Mouse (Mus musculus) kidney, postnatal 0 days (tissue): Measurements from ENCODE around the gene Mapk14. TPM values are rescaled to one million over a fixed set of nuclear protein-coding genes. Genes with fewer than 3 reads are reported as not detected.
A peak's percentile ranks its signal among the peaks of the same experiment; 100 is the strongest.
"Not testable (repeated sequence)": the region's sequence is repeated elsewhere in the genome, so short reads cannot be mapped to it uniquely, and the experiment has no call there.

Experiments used
- ATAC-seq: fragments of 200-750 bp; cut with Nextera tagmentation; replicated peaks from 2 replicates; pipeline ENCODE4 v1.8.0; 2017; ENCODE audit warnings: low read depth, moderate number of reproducible peaks, moderate TSS enrichment, moderate library complexity; ENCODE audit not compliant: low FRiP score
- DNase-seq: peaks from one replicate; pipeline ENCODE4 v3.0.0-alpha.2; 2016; ENCODE audit warnings: low spot score
- H3K27ac ChIP-seq: fragments of 300-500 bp; sonication (generic); 2 replicates; pipeline ENCODE4 v1.5.1; 2014; ENCODE audit warnings: mild to moderate bottlenecking
- H3K27me3 ChIP-seq: fragments of 300-500 bp; sonication (generic); 2 replicates; pipeline ENCODE4 v1.6.1; 2014; ENCODE audit warnings: low read length, mixed read lengths; ENCODE audit not compliant: insufficient read depth
- H3K36me3 ChIP-seq: fragments of 300-500 bp; sonication (generic); 2 replicates; pipeline ENCODE4 v1.6.1; 2014; ENCODE audit warnings: low read length, mixed read lengths; ENCODE audit not compliant: insufficient read depth
- H3K4me1 ChIP-seq: fragments of 300-500 bp; sonication (generic); replicated peaks from 2 replicates; pipeline ENCODE4 v1.6.1; 2014; ENCODE audit warnings: antibody characterized with exemption, low read length, mixed read lengths; ENCODE audit not compliant: insufficient read depth
- H3K4me2 ChIP-seq: fragments of 300-500 bp; sonication (generic); 2 replicates; pipeline ENCODE4 v1.6.1; 2014; ENCODE audit warnings: mild to moderate bottlenecking, low read length, moderate library complexity, mixed read lengths
- H3K4me3 ChIP-seq: fragments of 300-500 bp; sonication (generic); replicated peaks from 2 replicates; pipeline ENCODE4 v1.5.1; 2014; ENCODE audit warnings: low read depth, low read length
- H3K9ac ChIP-seq: fragments of 300-500 bp; sonication (generic); 2 replicates; pipeline ENCODE4 v1.6.1; 2014; ENCODE audit warnings: low read depth, low read length
- H3K9me3 ChIP-seq: fragments of 300-500 bp; sonication (generic); replicated peaks from 2 replicates; pipeline ENCODE4 v1.6.1; 2016; ENCODE audit warnings: low read length, inconsistent platforms, mixed read lengths
- CTCF ChIP-seq: IDR thresholded peaks from 2 replicates; pipeline ENCODE4 v1.5.1; 2016; ENCODE audit warnings: antibody characterized with exemption, low read depth, mild to moderate bottlenecking, moderate library complexity
- WGBS: fragments of 180-500 bp; shearing (Covaris S2); extraction: QIAGEN DNeasy Blood & Tissue Kit; methylation state at CpG from one replicate; pipeline ENCODE4 v1.1.7; 2014; 5-methylcytosine and 5-hydroxymethylcytosine counted together
- polyA plus RNA-seq: library from polyadenylated mRNA; unstranded; fragments of >200 nt; fragmentation: Nextera tagmentation; extraction: Ambion mirVana; gene quantifications from 2 replicates; pipeline ENCODE4 v1.2.1, GENCODE M21; 2015

Gene Mapk14
- polyA plus RNA-seq, 1 experiment from 2014 or later, result 33.8 TPM

- H3K9ac ChIP-seq, result no peak overlapping the region
- no peaks in the 10 kb centered on the region for H3K4me1 ChIP-seq
- H3K4me3 ChIP-seq, result no peak overlapping the region
- no peak overlapping the region for H3K27ac ChIP-seq
- no peak for ATAC-seq
- no peak for DNase-seq
- no peak overlapping the region for H3K4me2 ChIP-seq
- H3K27me3 ChIP-seq, result no peaks in the 10 kb centered on the region
- 76% methylated on average over 3 of the region's 3 CpGs for WGBS
- TF ChIP-seq CTCF, result no peak
- no peaks in the 10 kb centered on the region for H3K9me3 ChIP-seq
- H3K36me3 ChIP-seq, result peaks cover 46% of the 10 kb centered on the region; the same call in 1 of the 2 replicates
Measured at GRCm38 (mm10) chr17:28717535-28717934, 26.4 kb downstream of the Mapk14 start.

GRCm38 (mm10) chr17:28725783-28726182 lies 34.7 kb downstream of the Mapk14 start, which contains the start of gene AC170998.1:
AC170998.1 (plus strand) TSS chr17:28726083.
- Histone ChIP-seq H3K27ac (no peak within 1 kb of the TSS), H3K4me1 (no peaks in the 10 kb centered on the region), H3K36me3 (peaks cover 45% of the 10 kb centered on the region), H3K4me2 (no peak within 1 kb of the TSS), H3K9me3 (no peaks in the 10 kb centered on the region), H3K9ac (no peak within 1 kb of the TSS), H3K27me3 (no peaks in the 10 kb centered on the region), H3K4me3 (no peak within 1 kb of the TSS)
- no peak for TF ChIP-seq CTCF
- WGBS, result 95% methylated on average over 4 of the region's 4 CpGs
- DNase-seq (no peak), ATAC-seq (no peak)

- H3K9me3 ChIP-seq, H3K9ac ChIP-seq, H3K27me3 ChIP-seq, H3K27ac ChIP-seq, H3K4me3 ChIP-seq, ATAC-seq, H3K4me1 ChIP-seq, H3K4me2 ChIP-seq, DNase-seq: not testable (repeated sequence)
- peaks cover 57% of the 10 kb centered on the region for H3K36me3 ChIP-seq
- 87% methylated on average over 11 of the region's 11 CpGs for WGBS
Measured at GRCm38 (mm10) chr17:28727511-28727910, 36.4 kb downstream of the Mapk14 start.

GRCm38 (mm10) chr17:28735317-28736105 lies 44.4 kb downstream of the Mapk14 start:
- DNase-seq (no peak), ATAC-seq (no peak)
- Histone ChIP-seq H3K4me1 (no peaks in the 10 kb centered on the region), H3K9me3 (no peaks in the 10 kb centered on the region), H3K36me3 (peaks cover 39% of the 10 kb centered on the region), H3K27me3 (no peaks in the 10 kb centered on the region), H3K27ac (no peak overlapping the region), H3K9ac (no peak overlapping the region), H3K4me2 (no peak overlapping the region), H3K4me3 (no peak overlapping the region)
- WGBS, result 89% methylated on average over 6 of the region's 6 CpGs
- TF ChIP-seq CTCF, result no peak

GRCm38 (mm10) chr17:28736486-28736885 lies 45.4 kb downstream of the Mapk14 start:
- Histone ChIP-seq H3K27me3 (no peaks in the 10 kb centered on the region), H3K4me3 (no peak overlapping the region), H3K27ac (no peak overlapping the region), H3K36me3 (peaks cover 39% of the 10 kb centered on the region), H3K4me1 (no peaks in the 10 kb centered on the region), H3K9me3 (no peaks in the 10 kb centered on the region), H3K4me2 (no peak overlapping the region), H3K9ac (no peak overlapping the region)
- DNase-seq (no peak), ATAC-seq (no peak)
- no peak for TF ChIP-seq CTCF
- WGBS, result 77% methylated on average over 4 of the region's 4 CpGs

GRCm38 (mm10) chr17:28737973-28738372 lies 46.8 kb downstream of the Mapk14 start:
- Histone ChIP-seq H3K27ac (no peak overlapping the region), H3K36me3 (peaks cover 38% of the 10 kb centered on the region), H3K9me3 (no peaks in the 10 kb centered on the region), H3K4me3 (no peak overlapping the region), H3K4me1 (no peaks in the 10 kb centered on the region), H3K27me3 (no peaks in the 10 kb centered on the region), H3K9ac (no peak overlapping the region), H3K4me2 (no peak overlapping the region)
- TF ChIP-seq CTCF, result no peak
- DNase-seq, result no peak
- ATAC-seq, result no peak
- 87% methylated on average over 4 of the region's 4 CpGs for WGBS

- ATAC-seq (peak; percentile 59; the same call in 1 of the 2 replicates), DNase-seq (peak; percentile 5)
- no peak overlapping the region for H3K4me3 ChIP-seq
- H3K27me3 ChIP-seq, result no peaks in the 10 kb centered on the region
- no peaks in the 10 kb centered on the region for H3K4me1 ChIP-seq
- H3K9ac ChIP-seq, result no peak overlapping the region
- H3K9me3 ChIP-seq, result no peaks in the 10 kb centered on the region
- TF ChIP-seq CTCF, result no peak
- WGBS, result 91% methylated on average over 6 of the region's 6 CpGs
- H3K27ac ChIP-seq, result no peak overlapping the region
- H3K4me2 ChIP-seq, result no peak overlapping the region
- H3K36me3 ChIP-seq, result peaks cover 50% of the 10 kb centered on the region
Measured at GRCm38 (mm10) chr17:28739244-28739643, 48.1 kb downstream of the Mapk14 start.
